Mouse (Mus musculus): ENCODE results near the gene Ndufs6. TPM values are rescaled to one million over a fixed set of nuclear protein-coding genes. Genes with fewer than 3 reads are reported as not detected.

Gene Ndufs6
- polyA plus RNA-seq (2015; fragmentation: Nextera tagmentation; extraction: Ambion mirVana) = 372 and 392 TPM in 2 replicates

DNA sequence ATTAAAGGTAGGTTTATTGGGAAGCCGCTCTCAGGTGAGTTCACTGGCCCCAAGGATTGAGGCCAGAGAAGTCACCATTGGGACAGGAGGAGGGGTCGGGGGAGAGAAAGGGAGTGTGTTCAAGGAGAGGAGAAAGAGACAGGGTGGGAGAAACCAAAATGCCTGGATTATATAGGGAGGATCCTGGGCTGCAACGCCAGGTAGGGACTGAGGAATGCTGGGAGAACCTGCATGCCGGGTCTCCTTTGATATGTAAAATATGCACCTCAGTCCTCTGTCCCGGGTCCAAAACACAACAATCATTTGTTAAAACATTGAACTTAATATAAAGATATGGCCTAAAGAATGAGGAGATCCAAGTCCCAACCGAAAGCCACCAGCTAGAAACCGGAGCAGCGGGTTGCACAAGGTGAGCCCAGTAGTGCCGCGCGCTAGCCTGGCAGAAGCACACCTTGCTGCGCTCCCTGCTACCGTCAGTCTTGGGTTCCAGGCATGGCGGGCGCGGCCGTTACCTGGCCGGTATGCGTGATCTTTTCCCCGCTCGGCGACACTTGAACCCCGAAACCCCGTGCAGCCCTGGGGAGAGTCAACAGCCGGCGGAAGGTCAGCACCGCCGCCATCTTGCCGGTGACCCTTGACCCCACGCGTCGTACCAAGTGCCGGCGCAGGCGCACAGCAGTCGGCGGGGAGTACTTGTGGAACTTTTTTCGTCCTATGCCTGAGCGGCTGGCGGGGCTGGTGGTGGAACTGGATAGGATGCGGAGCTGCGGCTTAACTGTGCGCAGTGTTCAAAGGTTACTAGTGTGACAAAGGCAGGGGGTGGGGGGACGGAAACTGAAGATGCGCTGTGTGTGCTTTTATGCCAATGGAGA lies at the start of gene Ndufs6, which contains the start of gene Mrpl36:
Gene Ndufs6 (minus strand): TSS at position 716 of the 872 bp plus-strand sequence.
Gene Mrpl36 (plus strand): TSS at position 687 of the 872 bp plus-strand sequence.
- no peaks in the 10 kb centered on the region for H3K9me3 ChIP-seq (replicated peaks; ENCODE audit: control insufficient read depth, low read length, poor library complexity, severe bottlenecking)
- 2% methylated on average over 45 of the region's 45 CpGs for WGBS
- peak within 1 kb of the TSS; percentile 93 for H3K4me2 ChIP-seq (ENCODE audit: low read length)
- ATAC-seq = peak; percentile 83
- H3K27me3 ChIP-seq (ENCODE audit: control insufficient read depth, insufficient read depth, low read depth, low read length) = no peaks in the 10 kb centered on the region
- peak within 1 kb of the TSS; percentile 76 for H3K27ac ChIP-seq (ENCODE audit: low read length)
- peak within 1 kb of the TSS; percentile 80 for H3K9ac ChIP-seq (ENCODE audit: low read depth, low read length)
- H3K36me3 ChIP-seq (ENCODE audit: control insufficient read depth, insufficient read depth, low read length) = peaks cover 16% of the 10 kb centered on the region; the same call in 1 of the 2 replicates
- H3K4me3 ChIP-seq (ENCODE audit: low read depth, low read length) = peak within 1 kb of the TSS; percentile 83
- H3K4me1 ChIP-seq (ENCODE audit: control insufficient read depth, insufficient read depth, low read length) = peaks cover 25% of the 10 kb centered on the region

- ATAC-seq = no peak
- no peak overlapping the region for H3K4me3 ChIP-seq (ENCODE audit: low read depth, low read length)
- no peaks in the 10 kb centered on the region for H3K9me3 ChIP-seq (replicated peaks; ENCODE audit: control insufficient read depth, low read length, poor library complexity, severe bottlenecking)
- 82% methylated on average over 9 of the region's 9 CpGs for WGBS
- H3K36me3 ChIP-seq (ENCODE audit: control insufficient read depth, insufficient read depth, low read length) = no peaks in the 10 kb centered on the region
- no peaks in the 10 kb centered on the region for H3K27me3 ChIP-seq (ENCODE audit: control insufficient read depth, insufficient read depth, low read depth, low read length)
- H3K27ac ChIP-seq (ENCODE audit: low read length) = no peak overlapping the region
- H3K4me2 ChIP-seq (ENCODE audit: low read length) = no peak overlapping the region
- no peaks in the 10 kb centered on the region for H3K4me1 ChIP-seq (ENCODE audit: control insufficient read depth, insufficient read depth, low read length)
- no peak overlapping the region for H3K9ac ChIP-seq (ENCODE audit: low read depth, low read length)
These were observed 49.3 kb upstream of the Ndufs6 start for GRCm38 (mm10) chr13:73377637-73378036.

- no peaks in the 10 kb centered on the region for H3K36me3 ChIP-seq (ENCODE audit: control insufficient read depth, insufficient read depth, low read length)
- H3K9me3 ChIP-seq (replicated peaks; ENCODE audit: control insufficient read depth, low read length, poor library complexity, severe bottlenecking) = no peaks in the 10 kb centered on the region
- ATAC-seq = no peak
- no peaks in the 10 kb centered on the region for H3K4me1 ChIP-seq (ENCODE audit: control insufficient read depth, insufficient read depth, low read length)
- H3K4me2 ChIP-seq (ENCODE audit: low read length) = no peak overlapping the region
- H3K4me3 ChIP-seq (ENCODE audit: low read depth, low read length) = no peak overlapping the region
- H3K27ac ChIP-seq (ENCODE audit: low read length) = no peak overlapping the region
- WGBS = 58% methylated on average over 2 of the region's 2 CpGs
- no peak overlapping the region for H3K9ac ChIP-seq (ENCODE audit: low read depth, low read length)
- no peaks in the 10 kb centered on the region for H3K27me3 ChIP-seq (ENCODE audit: control insufficient read depth, insufficient read depth, low read depth, low read length)
These were observed 46.3 kb upstream of the Ndufs6 start for GRCm38 (mm10) chr13:73374612-73375011.

DNA sequence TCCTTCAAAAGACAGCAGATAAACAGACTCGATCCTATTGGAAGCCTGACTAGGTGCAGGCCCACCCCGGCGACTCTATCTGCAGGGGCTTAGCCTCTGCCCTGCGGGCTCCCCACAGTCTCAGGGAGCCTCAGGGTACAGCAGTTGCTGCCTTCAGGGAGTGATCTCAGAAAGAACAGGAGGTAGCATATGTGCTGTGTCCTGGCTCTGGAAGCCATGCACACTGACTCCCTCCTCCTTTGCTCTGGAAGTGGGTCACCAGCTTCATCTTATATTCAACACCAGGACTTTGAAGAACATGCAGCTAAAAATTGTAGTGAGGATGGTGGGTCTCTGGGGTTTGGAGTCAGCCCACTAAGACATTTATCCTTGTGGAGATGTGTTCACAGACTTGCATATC lies 45.0 kb upstream of the Ndufs6 start:
- 68% methylated on average over 4 of the region's 4 CpGs for WGBS
- H3K9me3 ChIP-seq (replicated peaks; ENCODE audit: control insufficient read depth, low read length, poor library complexity, severe bottlenecking) = no peaks in the 10 kb centered on the region
- no peak overlapping the region for H3K4me3 ChIP-seq (ENCODE audit: low read depth, low read length)
- H3K9ac ChIP-seq (ENCODE audit: low read depth, low read length) = no peak overlapping the region
- H3K36me3 ChIP-seq (ENCODE audit: control insufficient read depth, insufficient read depth, low read length) = no peaks in the 10 kb centered on the region
- H3K27ac ChIP-seq (ENCODE audit: low read length) = no peak overlapping the region
- no peaks in the 10 kb centered on the region for H3K27me3 ChIP-seq (ENCODE audit: control insufficient read depth, insufficient read depth, low read depth, low read length)
- no peak for ATAC-seq
- H3K4me1 ChIP-seq (ENCODE audit: control insufficient read depth, insufficient read depth, low read length) = no peaks in the 10 kb centered on the region
- no peak overlapping the region for H3K4me2 ChIP-seq (ENCODE audit: low read length)

- Histone ChIP-seq H3K9me3 (replicated peaks; ENCODE audit: control insufficient read depth, low read length, poor library complexity, severe bottlenecking) (no peaks in the 10 kb centered on the region), H3K4me3 (ENCODE audit: low read depth, low read length) (no peak overlapping the region), H3K4me1 (ENCODE audit: control insufficient read depth, insufficient read depth, low read length) (no peaks in the 10 kb centered on the region), H3K36me3 (ENCODE audit: control insufficient read depth, insufficient read depth, low read length) (no peaks in the 10 kb centered on the region), H3K9ac (ENCODE audit: low read depth, low read length) (no peak overlapping the region), H3K4me2 (ENCODE audit: low read length) (no peak overlapping the region), H3K27ac (ENCODE audit: low read length) (no peak overlapping the region), H3K27me3 (ENCODE audit: control insufficient read depth, insufficient read depth, low read depth, low read length) (no peaks in the 10 kb centered on the region)
- ATAC-seq = no peak
- 94% methylated on average over 3 of the region's 3 CpGs for WGBS
These were observed 28.8 kb upstream of the Ndufs6 start for GRCm38 (mm10) chr13:73357106-73357505.

- no peak for ATAC-seq
- no peak overlapping the region for H3K27ac ChIP-seq (ENCODE audit: low read length)
- no peaks in the 10 kb centered on the region for H3K27me3 ChIP-seq (ENCODE audit: control insufficient read depth, insufficient read depth, low read depth, low read length)
- no peak overlapping the region for H3K4me2 ChIP-seq (ENCODE audit: low read length)
- no peaks in the 10 kb centered on the region for H3K9me3 ChIP-seq (replicated peaks; ENCODE audit: control insufficient read depth, low read length, poor library complexity, severe bottlenecking)
- H3K36me3 ChIP-seq (ENCODE audit: control insufficient read depth, insufficient read depth, low read length) = no peaks in the 10 kb centered on the region
- H3K4me1 ChIP-seq (ENCODE audit: control insufficient read depth, insufficient read depth, low read length) = no peaks in the 10 kb centered on the region
- no peak overlapping the region for H3K9ac ChIP-seq (ENCODE audit: low read depth, low read length)
- no peak overlapping the region for H3K4me3 ChIP-seq (ENCODE audit: low read depth, low read length)
These were observed 24.1 kb upstream of the Ndufs6 start for GRCm38 (mm10) chr13:73352491-73352890.

- ATAC-seq = no peak
- no peaks in the 10 kb centered on the region for H3K27me3 ChIP-seq (ENCODE audit: control insufficient read depth, insufficient read depth, low read depth, low read length)
- H3K9me3 ChIP-seq (replicated peaks; ENCODE audit: control insufficient read depth, low read length, poor library complexity, severe bottlenecking) = no peaks in the 10 kb centered on the region
- 68% methylated on average over 3 of the region's 3 CpGs for WGBS
- no peak overlapping the region for H3K27ac ChIP-seq (ENCODE audit: low read length)
- H3K4me3 ChIP-seq (ENCODE audit: low read depth, low read length) = no peak overlapping the region
- H3K4me1 ChIP-seq (ENCODE audit: control insufficient read depth, insufficient read depth, low read length) = no peaks in the 10 kb centered on the region
- H3K9ac ChIP-seq (ENCODE audit: low read depth, low read length) = no peak overlapping the region
- no peak overlapping the region for H3K4me2 ChIP-seq (ENCODE audit: low read length)
- no peaks in the 10 kb centered on the region for H3K36me3 ChIP-seq (ENCODE audit: control insufficient read depth, insufficient read depth, low read length)
These were observed 23.6 kb upstream of the Ndufs6 start for GRCm38 (mm10) chr13:73351910-73352309.

- no peaks in the 10 kb centered on the region for H3K9me3 ChIP-seq (replicated peaks; ENCODE audit: control insufficient read depth, low read length, poor library complexity, severe bottlenecking)
- H3K4me2 ChIP-seq (ENCODE audit: low read length) = no peak overlapping the region
- ATAC-seq = no peak
- H3K27me3 ChIP-seq (ENCODE audit: control insufficient read depth, insufficient read depth, low read depth, low read length) = no peaks in the 10 kb centered on the region
- no peak overlapping the region for H3K4me3 ChIP-seq (ENCODE audit: low read depth, low read length)
- no peak overlapping the region for H3K9ac ChIP-seq (ENCODE audit: low read depth, low read length)
- 89% methylated on average over 9 of the region's 9 CpGs for WGBS
- H3K36me3 ChIP-seq (ENCODE audit: control insufficient read depth, insufficient read depth, low read length) = no peaks in the 10 kb centered on the region
- H3K4me1 ChIP-seq (ENCODE audit: control insufficient read depth, insufficient read depth, low read length) = no peaks in the 10 kb centered on the region
- H3K27ac ChIP-seq (ENCODE audit: low read length) = no peak overlapping the region
These were observed 22.4 kb upstream of the Ndufs6 start for GRCm38 (mm10) chr13:73350741-73351140.

DNA sequence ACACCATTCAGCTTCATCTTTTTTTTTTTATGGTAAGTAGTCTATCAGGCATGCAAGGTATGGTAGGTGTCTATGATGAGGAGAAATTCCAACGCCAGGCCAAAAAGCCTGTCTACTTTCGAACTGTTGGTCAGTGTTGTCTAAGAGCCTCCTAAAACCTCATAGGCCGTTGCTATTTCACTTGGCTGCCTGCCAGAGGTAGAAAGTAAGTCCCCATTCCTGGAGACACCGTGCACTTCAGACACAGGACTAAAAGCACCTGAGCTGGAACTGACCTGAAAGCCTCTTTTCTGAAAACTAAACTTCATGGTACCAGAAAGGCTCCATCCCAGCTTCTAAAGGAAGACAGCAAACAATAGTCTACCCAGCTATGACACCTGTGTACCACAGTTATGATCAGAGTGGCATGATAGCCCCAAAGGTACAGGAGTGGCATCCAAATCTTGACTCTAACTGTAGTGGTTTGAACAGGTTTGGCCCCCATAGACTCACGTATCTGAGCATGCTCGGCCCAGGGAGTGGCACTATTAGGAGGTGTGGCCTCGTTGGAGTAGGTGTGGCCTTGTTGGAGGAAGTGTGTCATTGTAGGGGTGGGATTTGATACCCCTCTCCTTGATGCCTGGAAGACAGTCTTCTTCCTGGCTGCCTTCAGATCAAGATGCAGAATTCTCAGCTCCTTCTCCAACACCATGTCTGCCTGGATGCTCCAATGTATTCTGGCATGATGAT lies 19.7 kb upstream of the Ndufs6 start:
- Histone ChIP-seq H3K27me3 (ENCODE audit: control insufficient read depth, insufficient read depth, low read depth, low read length) (no peaks in the 10 kb centered on the region), H3K4me3 (ENCODE audit: low read depth, low read length) (no peak overlapping the region), H3K4me1 (ENCODE audit: control insufficient read depth, insufficient read depth, low read length) (no peaks in the 10 kb centered on the region), H3K9me3 (replicated peaks; ENCODE audit: control insufficient read depth, low read length, poor library complexity, severe bottlenecking) (no peaks in the 10 kb centered on the region), H3K27ac (ENCODE audit: low read length) (no peak overlapping the region), H3K4me2 (ENCODE audit: low read length) (no peak overlapping the region), H3K36me3 (ENCODE audit: control insufficient read depth, insufficient read depth, low read length) (no peaks in the 10 kb centered on the region), H3K9ac (ENCODE audit: low read depth, low read length) (no peak overlapping the region)
- WGBS = 88% methylated on average over 7 of the region's 7 CpGs
- ATAC-seq = no peak
